Mouse (Mus musculus) kidney, embryonic 14.5 days (tissue): ENCODE results near the gene Fmnl1. TPM values are rescaled to one million over a fixed set of nuclear protein-coding genes. Genes with fewer than 3 reads are reported as not detected.

Experiments
- ATAC-seq: fragments of 200-750 bp; cut with Nextera tagmentation; 2 replicates; pipeline ENCODE4 v1.8.0; 2017; ENCODE audit warnings: moderate number of reproducible peaks, mild to moderate bottlenecking, moderate TSS enrichment, moderate library complexity; ENCODE audit not compliant: low FRiP score, low TSS enrichment
- H3K27ac ChIP-seq: fragments of 300-500 bp; sonication (generic); 2 replicates; pipeline ENCODE4 v1.5.1; 2014; ENCODE audit warnings: low read depth, mild to moderate bottlenecking, low read length, moderate library complexity, mixed read lengths
- H3K27me3 ChIP-seq: fragments of 300-500 bp; sonication (generic); 2 replicates; pipeline ENCODE4 v1.6.1; 2014; ENCODE audit warnings: mild to moderate bottlenecking, low read length; ENCODE audit not compliant: control insufficient read depth, insufficient read depth
- H3K36me3 ChIP-seq: fragments of 300-500 bp; sonication (generic); 2 replicates; pipeline ENCODE4 v1.6.1; 2014; ENCODE audit warnings: low read length, mixed read lengths; ENCODE audit not compliant: control insufficient read depth, insufficient read depth
- H3K4me1 ChIP-seq: fragments of 300-500 bp; sonication (generic); 2 replicates; pipeline ENCODE4 v1.6.1; 2014; ENCODE audit warnings: low read length, mixed read lengths; ENCODE audit not compliant: control insufficient read depth, insufficient read depth
- H3K4me2 ChIP-seq: fragments of 300-500 bp; sonication (generic); replicated peaks from 2 replicates; pipeline ENCODE4 v1.6.1; 2014; ENCODE audit warnings: low read depth, mild to moderate bottlenecking, low read length
- H3K4me3 ChIP-seq: fragments of 300-500 bp; sonication (generic); 2 replicates; pipeline ENCODE4 v1.5.1; 2014; ENCODE audit warnings: mild to moderate bottlenecking, low read length
- H3K9ac ChIP-seq: fragments of 300-500 bp; sonication (generic); 2 replicates; pipeline ENCODE4 v1.6.1; 2014; ENCODE audit warnings: low read depth, mild to moderate bottlenecking, low read length, moderate library complexity
- H3K9me3 ChIP-seq: fragments of 300-500 bp; sonication (generic); 2 replicates; pipeline ENCODE4 v1.6.1; 2016; ENCODE audit warnings: low read length; ENCODE audit not compliant: control insufficient read depth
- WGBS: fragments of 180-500 bp; shearing (Covaris S2); extraction: QIAGEN DNeasy Blood & Tissue Kit; methylation state at CpG from one replicate; pipeline ENCODE4 v1.1.7; 2014; 5-methylcytosine and 5-hydroxymethylcytosine counted together
- polyA plus RNA-seq: library from polyadenylated mRNA; unstranded; fragments of >200 nt; fragmentation: Nextera tagmentation; extraction: Ambion mirVana; gene quantifications from 2 replicates; pipeline ENCODE4 v1.2.1, GENCODE M21; 2014

The Fmnl1 gene
- polyA plus RNA-seq, 1 experiment from 2014 or later, result 4.0 TPM

- ATAC-seq, result peak; percentile 33; the same call in 1 of the 2 replicates
- H3K27ac ChIP-seq, result no peak overlapping the region
- H3K9me3 ChIP-seq, result no peaks in the 10 kb centered on the region
- H3K4me1 ChIP-seq, result peaks cover 11% of the 10 kb centered on the region
- peak overlapping the region; percentile 27 for H3K4me3 ChIP-seq
- peaks cover 63% of the 10 kb centered on the region for H3K27me3 ChIP-seq
- no peaks in the 10 kb centered on the region for H3K36me3 ChIP-seq
- H3K9ac ChIP-seq, result no peak overlapping the region
- H3K4me2 ChIP-seq, result peak overlapping the region; percentile 43
- WGBS, result 5% methylated on average over 43 of the region's 44 CpGs
Observed at GRCm38 (mm10) chr11:103192956-103193824, 22.3 kb downstream of the Fmnl1 start.

DNA sequence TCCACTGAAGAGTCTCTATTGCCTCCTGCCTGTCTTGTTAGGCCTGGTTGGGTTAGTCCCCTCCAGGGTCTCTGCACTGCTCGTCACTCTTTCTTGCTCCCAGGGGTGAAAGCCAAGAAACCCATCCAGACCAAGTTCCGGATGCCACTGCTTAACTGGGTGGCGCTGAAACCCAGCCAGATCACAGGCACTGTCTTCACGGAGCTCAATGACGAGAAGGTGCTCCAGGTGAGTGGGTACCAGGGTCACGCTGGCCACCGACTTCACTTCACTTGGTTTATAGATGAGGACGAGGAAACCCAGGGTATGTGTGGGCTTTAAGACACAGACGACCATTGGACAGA is 22.9 kb downstream of the Fmnl1 start:
- Histone ChIP-seq H3K27me3 (peaks cover 69% of the 10 kb centered on the region), H3K4me2 (no peak overlapping the region), H3K9ac (no peak overlapping the region), H3K9me3 (no peaks in the 10 kb centered on the region), H3K4me3 (no peak overlapping the region), H3K27ac (no peak overlapping the region), H3K36me3 (no peaks in the 10 kb centered on the region), H3K4me1 (peaks cover 12% of the 10 kb centered on the region)
- no peak for ATAC-seq
- WGBS, result 41% methylated on average over 9 of the region's 9 CpGs

DNA sequence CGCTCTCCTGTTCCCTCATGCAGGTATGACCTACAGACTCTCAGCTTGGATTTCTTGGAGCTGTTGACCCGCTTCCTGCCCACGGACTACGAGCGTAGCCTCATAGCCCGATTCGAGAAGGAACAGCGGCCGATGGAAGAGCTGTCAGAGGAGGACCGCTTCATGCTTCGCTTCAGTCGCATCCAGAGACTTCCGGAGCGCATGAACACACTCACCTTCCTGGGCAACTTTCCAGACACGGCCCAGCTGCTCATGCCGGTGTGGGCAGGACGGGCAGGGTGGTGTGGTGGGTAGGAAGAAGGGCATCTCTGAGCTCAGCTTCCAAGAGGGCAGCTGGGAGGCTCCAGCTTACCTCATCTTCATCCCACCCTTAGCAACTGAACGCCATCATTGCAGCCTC is 24.3 kb downstream of the Fmnl1 start:
- WGBS, result 68% methylated on average over 18 of the region's 18 CpGs
- H3K4me2 ChIP-seq, result no peak overlapping the region
- peaks cover 83% of the 10 kb centered on the region for H3K27me3 ChIP-seq
- no peaks in the 10 kb centered on the region for H3K36me3 ChIP-seq
- no peak for ATAC-seq
- no peaks in the 10 kb centered on the region for H3K9me3 ChIP-seq
- H3K4me1 ChIP-seq, result peaks cover 22% of the 10 kb centered on the region
- no peak overlapping the region for H3K27ac ChIP-seq
- no peak overlapping the region for H3K4me3 ChIP-seq
- no peak overlapping the region for H3K9ac ChIP-seq

- Histone ChIP-seq H3K4me2 (no peak overlapping the region), H3K9ac (no peak overlapping the region), H3K4me1 (peaks cover 22% of the 10 kb centered on the region), H3K9me3 (no peaks in the 10 kb centered on the region), H3K27ac (no peak overlapping the region), H3K4me3 (no peak overlapping the region), H3K27me3 (peaks cover 87% of the 10 kb centered on the region), H3K36me3 (no peaks in the 10 kb centered on the region)
- 74% methylated on average over 5 of the region's 5 CpGs for WGBS
- ATAC-seq, result no peak
Observed at GRCm38 (mm10) chr11:103195656-103196055, 24.7 kb downstream of the Fmnl1 start.

DNA sequence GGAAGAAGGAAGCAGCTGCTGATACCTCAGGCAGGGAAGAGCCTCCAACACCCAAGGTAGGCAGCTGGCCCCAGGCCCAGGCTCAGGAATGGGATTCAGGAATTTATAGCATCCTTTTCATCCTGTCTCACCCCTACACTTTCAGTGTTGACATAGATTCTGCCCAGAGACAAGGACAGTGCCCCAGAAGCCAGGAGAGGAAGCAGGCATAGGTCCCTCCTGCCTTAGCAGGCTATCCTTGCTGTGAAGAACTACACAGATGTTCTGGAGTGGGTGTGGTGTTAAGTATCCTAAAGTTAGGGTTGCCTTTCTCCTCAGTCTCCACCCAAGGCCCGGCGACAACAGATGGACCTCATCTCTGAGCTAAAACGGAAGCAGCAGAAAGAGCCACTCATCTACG is 26.4 kb downstream of the Fmnl1 start:
- no peak for ATAC-seq
- no peaks in the 10 kb centered on the region for H3K9me3 ChIP-seq

GRCm38 (mm10) chr11:103198339-103198738 is 27.4 kb downstream of the Fmnl1 start:
- H3K4me3 ChIP-seq, result peak overlapping the region; percentile 47; the same call in 1 of the 2 replicates
- ATAC-seq, result no peak
- peaks cover 12% of the 10 kb centered on the region for H3K4me1 ChIP-seq
- peak overlapping the region; percentile 77; the same call in 1 of the 2 replicates for H3K4me2 ChIP-seq
- H3K27ac ChIP-seq, result no peak overlapping the region
- no peaks in the 10 kb centered on the region for H3K9me3 ChIP-seq
- no peak overlapping the region for H3K9ac ChIP-seq
- H3K36me3 ChIP-seq, result no peaks in the 10 kb centered on the region
- peaks cover 72% of the 10 kb centered on the region for H3K27me3 ChIP-seq
- 2% methylated on average over 16 of the region's 16 CpGs for WGBS

More for the DNA sequence above, 26.4 kb downstream of the Fmnl1 start:
- no peak overlapping the region for H3K4me2 ChIP-seq
- H3K27ac ChIP-seq, result no peak overlapping the region
- H3K4me3 ChIP-seq, result no peak overlapping the region
- peaks cover 82% of the 10 kb centered on the region for H3K27me3 ChIP-seq
- H3K4me1 ChIP-seq, result peaks cover 22% of the 10 kb centered on the region
- 69% methylated on average over 4 of the region's 4 CpGs for WGBS
- no peaks in the 10 kb centered on the region for H3K36me3 ChIP-seq
- H3K9ac ChIP-seq, result no peak overlapping the region

GRCm38 (mm10) chr11:103198911-103199803 is 28.2 kb downstream of the Fmnl1 start:
- WGBS, result 2% methylated on average over 58 of the region's 59 CpGs
- peak; percentile 59 for ATAC-seq
- peak overlapping the region; percentile 47 for H3K9ac ChIP-seq

GRCm38 (mm10) chr11:103201664-103202063 is 30.8 kb downstream of the Fmnl1 start:
- no peak overlapping the region for H3K4me2 ChIP-seq
- no peak overlapping the region for H3K27ac ChIP-seq
- 30% methylated on average over 6 of the region's 6 CpGs for WGBS
- peaks cover 44% of the 10 kb centered on the region for H3K27me3 ChIP-seq
- H3K4me3 ChIP-seq, result no peak overlapping the region
- no peaks in the 10 kb centered on the region for H3K9me3 ChIP-seq
- H3K9ac ChIP-seq, result no peak overlapping the region
- no peaks in the 10 kb centered on the region for H3K36me3 ChIP-seq
- no peak for ATAC-seq
- H3K4me1 ChIP-seq, result peaks cover 11% of the 10 kb centered on the region

More at GRCm38 (mm10) chr11:103198911-103199803, 28.2 kb downstream of the Fmnl1 start:
- Histone ChIP-seq H3K4me1 (peaks cover 11% of the 10 kb centered on the region), H3K4me3 (peak overlapping the region; percentile 47), H3K4me2 (peak overlapping the region; percentile 77), H3K27ac (no peak overlapping the region), H3K9me3 (no peaks in the 10 kb centered on the region), H3K27me3 (peaks cover 64% of the 10 kb centered on the region), H3K36me3 (no peaks in the 10 kb centered on the region)
